Mouse (Mus musculus): ENCODE measurements around the gene Ermp1.
A peak's percentile ranks its signal among the peaks of the same experiment; 100 is the strongest.

The Ermp1 gene

GRCm38 (mm10) chr19:29660835-29661764 lies 12.9 kb upstream of the Ermp1 start:
- no peak for DNase-seq

GRCm38 (mm10) chr19:29659705-29660104 lies 11.5 kb upstream of the Ermp1 start:
- no peak for DNase-seq

- no peak for DNase-seq
Observed at GRCm38 (mm10) chr19:29658836-29659235, 10.6 kb upstream of the Ermp1 start.

- no peak for DNase-seq
Observed at GRCm38 (mm10) chr19:29657558-29657957, 9.3 kb upstream of the Ermp1 start.

- DNase-seq, result no peak
Observed at GRCm38 (mm10) chr19:29657033-29657432, 8.8 kb upstream of the Ermp1 start.

GRCm38 (mm10) chr19:29656620-29657019 lies 8.4 kb upstream of the Ermp1 start:
- DNase-seq, result no peak

- DNase-seq, result no peak
Observed at GRCm38 (mm10) chr19:29656029-29656428, 7.8 kb upstream of the Ermp1 start.

GRCm38 (mm10) chr19:29655148-29655547 lies 6.9 kb upstream of the Ermp1 start:
- no peak for DNase-seq

GRCm38 (mm10) chr19:29653768-29654265 lies 5.6 kb upstream of the Ermp1 start:
- no peak for DNase-seq

- DNase-seq, result no peak
Observed at GRCm38 (mm10) chr19:29649683-29650082, 1.5 kb upstream of the Ermp1 start.

- no peak for DNase-seq
Observed at GRCm38 (mm10) chr19:29648550-29648914, 317 bp upstream of the Ermp1 start.

- DNase-seq, result peak; percentile 50
Observed at GRCm38 (mm10) chr19:29644747-29645146, 3.5 kb downstream of the Ermp1 start.

GRCm38 (mm10) chr19:29643194-29643922 lies 4.9 kb downstream of the Ermp1 start:
- no peak for DNase-seq

- no peak for DNase-seq
Observed at GRCm38 (mm10) chr19:29642211-29642610, 6.0 kb downstream of the Ermp1 start.

GRCm38 (mm10) chr19:29641510-29641909 lies 6.7 kb downstream of the Ermp1 start:
- DNase-seq, result no peak

- peak; percentile 39 for DNase-seq
Observed at GRCm38 (mm10) chr19:29641055-29641454, 7.2 kb downstream of the Ermp1 start.

GRCm38 (mm10) chr19:29612102-29612501 lies 36.1 kb downstream of the Ermp1 start:
- DNase-seq, result no peak

GRCm38 (mm10) chr19:29610907-29611306 lies 37.3 kb downstream of the Ermp1 start:
- DNase-seq, result no peak

- no peak for DNase-seq
Observed at GRCm38 (mm10) chr19:29608212-29608611, 40.0 kb downstream of the Ermp1 start.

- DNase-seq, result no peak
Observed at GRCm38 (mm10) chr19:29607521-29607920, 40.7 kb downstream of the Ermp1 start.

- DNase-seq, result no peak
Observed at GRCm38 (mm10) chr19:29604653-29605052, 43.6 kb downstream of the Ermp1 start.

GRCm38 (mm10) chr19:29603548-29604353 lies 44.5 kb downstream of the Ermp1 start:
- no peak for DNase-seq

GRCm38 (mm10) chr19:29598981-29599380 lies 49.2 kb downstream of the Ermp1 start:
- no peak for DNase-seq

Data from thymus, postnatal 4 days (tissue).